Mouse (Mus musculus): ENCODE results near the gene Ptpn3. TPM values are rescaled to one million over a fixed set of nuclear protein-coding genes. Genes with fewer than 3 reads are reported as not detected.
A peak's percentile ranks its signal among the peaks of the same experiment; 100 is the strongest.

Ptpn3 gene
- polyA plus RNA-seq, 1 experiment from 2014 or later, result 9.4 TPM

DNA sequence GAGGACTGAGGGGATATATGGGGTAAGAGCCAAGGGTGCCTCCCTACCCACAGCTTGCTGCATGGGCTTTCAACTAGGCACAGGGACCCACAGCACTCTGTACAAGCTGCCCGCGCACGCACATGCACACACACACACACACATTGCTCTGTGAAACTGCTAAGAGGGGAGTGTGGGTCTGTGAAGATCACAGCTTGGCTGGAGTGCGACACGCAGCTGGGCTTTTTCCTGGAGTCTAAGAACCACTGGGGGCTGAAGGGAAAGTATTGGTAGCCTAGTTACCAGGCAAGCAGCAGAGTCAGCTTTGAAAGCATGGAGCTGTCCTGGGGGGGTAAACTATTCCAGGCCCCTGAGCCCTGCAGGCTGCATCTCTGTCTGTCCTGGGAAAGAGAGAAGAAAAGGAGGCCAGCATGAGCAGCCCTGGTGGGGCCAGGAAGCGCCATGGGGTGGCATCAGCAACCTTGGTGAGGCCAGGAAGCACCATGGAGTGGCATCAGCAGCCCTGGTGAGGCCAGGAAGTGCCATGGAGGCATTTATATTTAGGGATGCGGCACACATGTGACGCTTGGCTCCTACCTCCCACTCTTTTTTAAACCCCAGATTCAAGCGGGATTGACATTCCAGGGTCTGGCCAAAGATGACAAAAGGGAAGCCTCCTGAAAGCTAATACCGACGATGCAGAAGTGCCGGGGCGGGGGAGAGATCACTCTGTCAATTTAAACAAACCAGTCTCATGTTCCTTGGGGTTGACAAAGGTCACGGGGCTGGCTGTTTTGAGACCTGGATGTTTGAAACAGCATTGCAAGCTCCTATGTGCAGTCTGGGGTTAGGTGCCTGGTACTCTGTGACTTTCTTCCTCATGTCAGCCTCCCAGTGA, 43.2 kb downstream of the Ptpn3 start:
- Histone ChIP-seq H3K36me3 (no peaks in the 10 kb centered on the region), H3K4me1 (replicated peaks) (0 out of 2 replicates have a peak, but pooled peaks cover 2% of the 10 kb centered on the region), H3K4me3 (replicated peaks) (no peak overlapping the region), H3K9ac (no peak overlapping the region), H3K27me3 (replicated peaks) (no peaks in the 10 kb centered on the region), H3K27ac (no peak overlapping the region), H3K4me2 (replicated peaks) (no peak overlapping the region), H3K9me3 (no peaks in the 10 kb centered on the region)
- 44% methylated on average over 14 of the region's 14 CpGs for WGBS
- ATAC-seq, result no peak

- no peak overlapping the region for H3K27ac ChIP-seq
- 0 out of 2 replicates have a peak, but pooled peaks cover 2% of the 10 kb centered on the region for H3K4me1 ChIP-seq (replicated peaks)
- no peak for ATAC-seq
- no peak overlapping the region for H3K4me2 ChIP-seq (replicated peaks)
- H3K36me3 ChIP-seq, result no peaks in the 10 kb centered on the region
- H3K9ac ChIP-seq, result no peak overlapping the region
- no peaks in the 10 kb centered on the region for H3K9me3 ChIP-seq
- WGBS, result 73% methylated on average over 8 of the region's 8 CpGs
- H3K27me3 ChIP-seq (replicated peaks), result no peaks in the 10 kb centered on the region
- no peak overlapping the region for H3K4me3 ChIP-seq (replicated peaks)
These were observed 44.2 kb downstream of the Ptpn3 start for GRCm38 (mm10) chr4:57257409-57257808.

GRCm38 (mm10) chr4:57256761-57257160, 44.9 kb downstream of the Ptpn3 start:
- Histone ChIP-seq H3K36me3 (no peaks in the 10 kb centered on the region), H3K27me3 (replicated peaks) (no peaks in the 10 kb centered on the region), H3K4me1 (replicated peaks) (0 out of 2 replicates have a peak, but pooled peaks cover 2% of the 10 kb centered on the region), H3K27ac (no peak overlapping the region), H3K4me3 (replicated peaks) (no peak overlapping the region), H3K4me2 (replicated peaks) (no peak overlapping the region), H3K9ac (no peak overlapping the region), H3K9me3 (no peaks in the 10 kb centered on the region)
- WGBS, result 82% methylated on average over 4 of the region's 4 CpGs
- ATAC-seq, result no peak

DNA sequence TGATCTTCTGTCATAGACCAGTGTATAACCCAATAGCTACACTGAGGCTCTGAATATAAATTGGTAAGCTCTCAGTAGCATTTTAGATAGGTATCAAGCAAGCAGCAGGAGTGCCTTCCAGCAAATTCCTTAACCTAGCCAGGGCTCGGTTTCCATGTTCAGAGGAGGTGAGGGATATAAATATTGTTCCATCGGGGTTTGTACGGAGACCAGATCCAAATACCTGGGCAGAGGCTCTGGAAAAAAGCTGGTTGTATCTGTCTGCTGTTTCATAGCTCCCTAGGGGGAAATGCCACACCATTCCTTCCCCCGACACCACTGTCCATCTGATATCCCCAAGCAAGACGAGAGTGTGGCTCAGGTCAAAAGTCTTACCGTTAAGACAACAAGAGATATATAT, 47.2 kb downstream of the Ptpn3 start:
- 65% methylated on average over 6 of the region's 6 CpGs for WGBS
- ATAC-seq, result no peak
- Histone ChIP-seq H3K4me3 (replicated peaks) (no peak overlapping the region), H3K4me2 (replicated peaks) (no peak overlapping the region), H3K9ac (no peak overlapping the region), H3K27me3 (replicated peaks) (no peaks in the 10 kb centered on the region), H3K4me1 (replicated peaks) (0 out of 2 replicates have a peak, but pooled peaks cover 2% of the 10 kb centered on the region), H3K36me3 (no peaks in the 10 kb centered on the region), H3K27ac (no peak overlapping the region), H3K9me3 (no peaks in the 10 kb centered on the region)

- no peak overlapping the region for H3K4me3 ChIP-seq (replicated peaks)
- no peaks in the 10 kb centered on the region for H3K9me3 ChIP-seq
- no peak overlapping the region for H3K9ac ChIP-seq
- H3K36me3 ChIP-seq, result no peaks in the 10 kb centered on the region
- H3K4me1 ChIP-seq (replicated peaks), result no peaks in the 10 kb centered on the region
- no peak overlapping the region for H3K27ac ChIP-seq
- no peak for ATAC-seq
- 12% methylated on average over 2 of the region's 2 CpGs for WGBS
- H3K27me3 ChIP-seq (replicated peaks), result no peaks in the 10 kb centered on the region
- no peak overlapping the region for H3K4me2 ChIP-seq (replicated peaks)
These were observed 51.0 kb downstream of the Ptpn3 start for GRCm38 (mm10) chr4:57250636-57251035.

DNA sequence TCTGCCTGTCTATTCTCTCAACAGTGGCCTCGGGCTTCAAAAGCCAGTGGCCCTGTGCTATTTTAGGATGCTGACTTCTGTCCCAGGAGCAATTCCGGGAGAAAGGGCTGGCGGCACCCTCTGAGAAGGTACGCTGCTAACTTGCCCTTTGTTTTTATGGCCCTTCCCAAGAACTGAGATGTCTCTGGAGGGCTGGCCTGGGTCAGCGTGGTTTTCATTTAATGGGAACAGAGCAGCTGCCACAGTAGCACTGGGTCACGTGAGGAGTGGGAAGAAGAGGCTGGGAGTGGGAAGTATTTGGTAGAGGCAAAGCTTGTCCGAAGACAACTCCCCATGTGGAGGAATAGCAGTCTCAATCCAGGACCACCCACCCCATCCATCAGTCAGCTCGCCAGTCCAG, 52.5 kb downstream of the Ptpn3 start:
- Histone ChIP-seq H3K36me3 (no peaks in the 10 kb centered on the region), H3K4me1 (replicated peaks) (no peaks in the 10 kb centered on the region), H3K27ac (no peak overlapping the region), H3K9ac (no peak overlapping the region), H3K4me2 (replicated peaks) (no peak overlapping the region), H3K27me3 (replicated peaks) (no peaks in the 10 kb centered on the region), H3K9me3 (no peaks in the 10 kb centered on the region), H3K4me3 (replicated peaks) (no peak overlapping the region)
- WGBS, result 48% methylated on average over 8 of the region's 8 CpGs
- ATAC-seq, result no peak

GRCm38 (mm10) chr4:57244874-57245273, 56.8 kb downstream of the Ptpn3 start:
- no peaks in the 10 kb centered on the region for H3K27me3 ChIP-seq (replicated peaks)
- H3K4me1 ChIP-seq (replicated peaks), result peaks cover 7% of the 10 kb centered on the region; the same call in 1 of the 2 replicates
- ATAC-seq, result no peak
- H3K9ac ChIP-seq, result no peak overlapping the region
- H3K4me2 ChIP-seq (replicated peaks), result no peak overlapping the region
- H3K4me3 ChIP-seq (replicated peaks), result no peak overlapping the region
- 88% methylated on average over 10 of the region's 10 CpGs for WGBS
- no peak overlapping the region for H3K27ac ChIP-seq
- H3K36me3 ChIP-seq, result no peaks in the 10 kb centered on the region
- no peaks in the 10 kb centered on the region for H3K9me3 ChIP-seq

- Histone ChIP-seq H3K4me2 (replicated peaks) (no peak overlapping the region), H3K27ac (no peak overlapping the region), H3K4me1 (replicated peaks) (peaks cover 11% of the 10 kb centered on the region), H3K36me3 (no peaks in the 10 kb centered on the region), H3K9me3 (no peaks in the 10 kb centered on the region), H3K4me3 (replicated peaks) (no peak overlapping the region), H3K9ac (no peak overlapping the region), H3K27me3 (replicated peaks) (no peaks in the 10 kb centered on the region)
- no peak for ATAC-seq
- WGBS, result 67% methylated on average over 11 of the region's 11 CpGs
These were observed 58.3 kb downstream of the Ptpn3 start for GRCm38 (mm10) chr4:57243312-57243711.

DNA sequence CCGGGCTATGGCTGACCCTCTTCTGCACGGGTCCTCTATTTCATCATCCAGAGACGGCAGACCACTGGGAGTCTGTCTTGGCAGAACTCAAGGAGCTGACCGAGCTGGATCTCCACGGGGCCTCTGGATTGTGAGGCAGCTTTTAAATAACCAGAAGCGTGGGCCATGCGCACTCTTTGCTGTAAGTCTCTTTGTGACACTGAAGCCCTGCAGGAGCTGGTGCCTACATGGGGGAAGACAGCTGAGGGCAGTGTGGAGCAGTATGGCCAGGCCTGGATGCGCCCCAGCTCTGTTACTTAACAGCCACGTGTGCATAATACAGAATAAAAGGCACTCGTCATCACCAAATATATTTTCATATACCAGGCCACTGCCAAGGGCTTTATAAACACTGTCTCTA, 60.7 kb downstream of the Ptpn3 start:
- ATAC-seq, result no peak
- Histone ChIP-seq H3K4me3 (replicated peaks) (no peak overlapping the region), H3K9me3 (no peaks in the 10 kb centered on the region), H3K27ac (no peak overlapping the region), H3K4me2 (replicated peaks) (no peak overlapping the region), H3K4me1 (replicated peaks) (peaks cover 11% of the 10 kb centered on the region), H3K27me3 (replicated peaks) (no peaks in the 10 kb centered on the region), H3K9ac (no peak overlapping the region), H3K36me3 (no peaks in the 10 kb centered on the region)
- 80% methylated on average over 10 of the region's 10 CpGs for WGBS

DNA sequence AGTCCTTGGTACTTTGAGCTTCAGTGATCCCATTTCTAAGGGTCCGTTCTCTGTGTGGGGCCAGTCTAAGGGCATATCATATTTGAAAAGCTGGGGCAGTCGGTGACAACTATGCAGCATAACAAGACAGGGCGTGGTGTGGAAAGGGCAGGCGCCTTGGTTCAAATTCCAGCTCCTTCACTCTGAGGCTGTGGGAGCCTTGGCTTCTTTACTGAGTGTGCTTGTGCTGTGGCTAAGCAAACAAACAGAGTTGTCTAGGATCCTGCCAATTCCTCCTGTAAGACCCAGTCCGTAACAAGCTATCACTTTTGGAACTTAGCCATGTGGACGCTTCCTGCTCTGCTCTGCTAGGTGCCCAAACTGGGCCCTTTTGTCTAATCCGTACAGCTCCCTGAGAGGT, 61.5 kb downstream of the Ptpn3 start:
- 63% methylated on average over 7 of the region's 7 CpGs for WGBS
- Histone ChIP-seq H3K27me3 (replicated peaks) (no peaks in the 10 kb centered on the region), H3K4me2 (replicated peaks) (no peak overlapping the region), H3K27ac (no peak overlapping the region), H3K4me3 (replicated peaks) (no peak overlapping the region), H3K9ac (no peak overlapping the region), H3K36me3 (no peaks in the 10 kb centered on the region), H3K4me1 (replicated peaks) (peaks cover 11% of the 10 kb centered on the region), H3K9me3 (no peaks in the 10 kb centered on the region)
- ATAC-seq, result peak; percentile 84

DNA sequence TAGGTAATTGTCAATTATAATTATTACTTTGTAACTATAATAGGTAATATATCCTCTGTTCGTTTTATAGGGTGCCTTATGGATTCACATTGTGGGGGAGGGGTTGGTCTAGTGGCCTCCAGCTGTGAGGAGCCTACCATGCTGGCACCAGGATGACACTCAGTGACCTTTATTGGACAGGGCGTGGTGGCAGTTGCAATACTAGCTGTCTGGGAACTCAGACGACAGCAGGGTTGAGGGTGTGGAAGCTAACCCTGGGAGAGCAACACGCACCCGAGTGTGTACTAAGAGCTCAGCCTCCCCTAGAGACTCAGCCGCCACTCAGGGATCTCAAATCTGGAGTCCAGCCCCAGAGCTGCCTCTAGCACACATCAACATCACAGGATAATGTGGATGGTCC, 62.5 kb downstream of the Ptpn3 start:
- no peak overlapping the region for H3K4me3 ChIP-seq (replicated peaks)
- H3K4me1 ChIP-seq (replicated peaks), result peaks cover 11% of the 10 kb centered on the region
- no peak overlapping the region for H3K9ac ChIP-seq
- no peaks in the 10 kb centered on the region for H3K36me3 ChIP-seq
- H3K9me3 ChIP-seq, result no peaks in the 10 kb centered on the region
- H3K27me3 ChIP-seq (replicated peaks), result no peaks in the 10 kb centered on the region
- 0 out of 2 replicates have a peak, but pooled peaks have one; percentile 13 for ATAC-seq
- no peak overlapping the region for H3K27ac ChIP-seq
- H3K4me2 ChIP-seq (replicated peaks), result no peak overlapping the region
- WGBS, result 61% methylated on average over 6 of the region's 6 CpGs

GRCm38 (mm10) chr4:57238118-57238517, 63.5 kb downstream of the Ptpn3 start:
- no peak overlapping the region for H3K27ac ChIP-seq
- ATAC-seq, result no peak

GRCm38 (mm10) chr4:57236513-57236912, 65.1 kb downstream of the Ptpn3 start:
- no peak for ATAC-seq

More at GRCm38 (mm10) chr4:57238118-57238517, 63.5 kb downstream of the Ptpn3 start:
- no peak overlapping the region for H3K4me2 ChIP-seq (replicated peaks)
- H3K4me3 ChIP-seq (replicated peaks), result no peak overlapping the region
- H3K4me1 ChIP-seq (replicated peaks), result peaks cover 11% of the 10 kb centered on the region
- H3K9ac ChIP-seq, result no peak overlapping the region
- H3K27me3 ChIP-seq (replicated peaks), result no peaks in the 10 kb centered on the region
- no peaks in the 10 kb centered on the region for H3K36me3 ChIP-seq
- no peaks in the 10 kb centered on the region for H3K9me3 ChIP-seq
- 80% methylated on average over 7 of the region's 7 CpGs for WGBS

More at GRCm38 (mm10) chr4:57236513-57236912, 65.1 kb downstream of the Ptpn3 start:
- Histone ChIP-seq H3K9ac (no peak overlapping the region), H3K9me3 (no peaks in the 10 kb centered on the region), H3K4me3 (replicated peaks) (no peak overlapping the region), H3K27me3 (replicated peaks) (no peaks in the 10 kb centered on the region), H3K4me2 (replicated peaks) (no peak overlapping the region), H3K36me3 (no peaks in the 10 kb centered on the region), H3K27ac (no peak overlapping the region), H3K4me1 (replicated peaks) (peaks cover 11% of the 10 kb centered on the region)
- 70% methylated on average over 5 of the region's 5 CpGs for WGBS

Data from intestine, embryonic 15.5 days (tissue).